Mouse (Mus musculus): ENCODE measurements around the gene Stmnd1.
"Not testable (repeated sequence)": the region's sequence is repeated elsewhere in the genome, so short reads cannot be mapped to it uniquely, and the experiment has no call there.

Gene Stmnd1

GRCm38 (mm10) chr13:46273453-46274110 lies at the start of gene Stmnd1:
Gene Stmnd1 (plus strand): TSS chr13:46273721.
- DNase-seq (ENCODE audit: low read depth, low spot score): no peak

DNA sequence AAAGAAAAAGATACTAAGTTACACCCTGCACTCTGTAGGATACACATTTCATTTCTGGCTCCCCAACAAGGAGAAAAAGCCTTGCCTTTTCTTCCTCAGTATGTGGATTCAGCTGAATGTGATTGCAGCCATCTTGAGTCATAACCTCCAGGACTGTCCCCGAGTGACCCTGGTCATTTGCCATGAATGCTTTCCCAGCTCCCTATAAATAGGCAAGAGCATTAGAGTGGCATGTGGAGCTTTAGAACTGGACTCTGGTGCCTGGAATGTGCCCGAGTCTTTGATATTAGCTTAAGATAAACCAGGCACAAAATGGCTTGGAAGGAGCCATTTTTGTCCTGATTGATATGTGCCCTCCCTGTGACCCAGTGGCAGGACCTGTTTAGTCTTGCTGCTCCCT lies 46.6 kb upstream of the Stmnd1 start:
- no peak for DNase-seq (ENCODE audit: low read depth, low spot score)

GRCm38 (mm10) chr13:46227486-46227885 lies 46.0 kb upstream of the Stmnd1 start:
- DNase-seq (ENCODE audit: low read depth, low spot score): no peak

DNA sequence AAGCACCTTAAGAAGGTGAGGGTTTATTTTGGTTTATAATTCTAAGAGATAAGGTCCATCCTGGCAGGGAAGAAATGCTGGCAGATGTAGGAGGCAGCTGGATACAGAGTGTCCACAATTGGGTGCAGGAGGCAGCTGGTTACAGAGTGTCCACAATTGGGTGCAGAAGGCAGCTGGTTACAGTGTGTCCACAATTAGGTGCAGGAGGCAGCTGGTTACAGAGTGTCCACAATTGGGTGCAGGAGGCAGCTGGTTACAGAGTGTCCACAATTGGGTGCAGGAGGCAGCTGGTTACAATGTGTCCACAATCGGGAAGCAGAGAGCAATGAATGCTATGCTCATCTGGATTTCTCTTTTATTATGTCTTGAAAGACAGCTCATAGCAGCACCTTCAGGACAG lies 44.8 kb upstream of the Stmnd1 start:
- DNase-seq (ENCODE audit: low read depth, low spot score): not testable (repeated sequence)

- no peak for DNase-seq (ENCODE audit: low read depth, low spot score)
Measured at GRCm38 (mm10) chr13:46231514-46232085, 41.9 kb upstream of the Stmnd1 start.

- DNase-seq (ENCODE audit: low read depth, low spot score): no peak
Measured at GRCm38 (mm10) chr13:46237723-46238349, 35.7 kb upstream of the Stmnd1 start.

- DNase-seq (ENCODE audit: low read depth, low spot score): no peak
Measured at GRCm38 (mm10) chr13:46238796-46239195, 34.7 kb upstream of the Stmnd1 start.

DNA sequence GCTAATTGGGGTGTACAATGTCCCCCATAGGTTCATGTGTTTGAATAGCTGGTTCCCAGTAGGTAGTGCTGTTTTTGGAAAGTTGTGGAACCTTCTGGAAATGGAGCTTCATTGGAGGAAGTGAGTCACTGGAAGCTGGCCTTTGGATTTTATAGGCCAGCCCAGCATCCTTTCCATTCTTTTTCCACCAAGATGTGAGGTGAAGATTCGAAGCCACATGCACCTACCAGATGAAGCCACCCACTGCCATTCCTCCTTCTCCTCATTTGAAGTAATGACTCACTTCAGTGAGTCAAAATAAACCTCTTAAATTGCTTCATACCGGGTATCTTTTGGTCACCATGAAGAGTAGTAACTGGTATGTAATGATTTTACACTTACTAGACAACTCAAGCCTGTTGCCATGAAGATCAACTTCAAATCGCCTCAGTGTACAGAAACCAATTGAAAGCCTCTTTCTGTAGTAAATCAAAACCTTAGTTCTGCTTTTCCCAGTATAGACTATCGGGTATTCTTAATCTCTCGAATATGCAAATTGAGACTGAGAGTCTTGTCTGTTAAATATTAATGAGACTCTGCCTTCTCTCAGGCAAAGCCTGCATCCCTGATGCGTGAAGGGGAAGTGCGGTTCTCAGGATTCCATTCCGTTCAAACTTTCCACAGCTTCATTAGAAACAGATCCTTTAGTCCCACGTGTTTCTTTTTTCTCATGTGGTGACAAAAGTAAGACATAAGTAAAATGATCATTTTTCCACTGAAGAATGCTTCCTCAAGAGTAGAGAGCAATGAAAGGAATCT lies 31.9 kb upstream of the Stmnd1 start:
- DNase-seq (ENCODE audit: low read depth, low spot score): no peak

DNA sequence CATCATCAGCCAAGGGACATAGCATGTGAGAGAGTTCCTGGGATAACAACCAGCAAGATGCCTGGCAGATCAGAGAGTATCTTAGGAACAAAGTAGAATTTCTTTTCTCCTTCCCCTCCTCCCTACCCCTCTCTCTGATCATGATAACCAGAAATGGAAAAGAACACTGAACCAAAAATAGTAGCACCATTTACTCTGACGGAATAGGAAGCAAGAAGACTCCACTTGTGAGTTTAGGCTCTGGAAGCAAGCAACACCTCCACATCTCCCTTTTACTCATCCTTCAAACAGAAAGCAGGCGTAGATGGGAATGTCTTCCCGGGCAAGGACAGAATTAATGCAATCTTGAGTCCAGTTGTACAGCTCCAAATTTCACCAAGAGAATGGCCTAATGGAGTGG lies 19.8 kb upstream of the Stmnd1 start:
- DNase-seq (ENCODE audit: low read depth, low spot score): no peak

DNA sequence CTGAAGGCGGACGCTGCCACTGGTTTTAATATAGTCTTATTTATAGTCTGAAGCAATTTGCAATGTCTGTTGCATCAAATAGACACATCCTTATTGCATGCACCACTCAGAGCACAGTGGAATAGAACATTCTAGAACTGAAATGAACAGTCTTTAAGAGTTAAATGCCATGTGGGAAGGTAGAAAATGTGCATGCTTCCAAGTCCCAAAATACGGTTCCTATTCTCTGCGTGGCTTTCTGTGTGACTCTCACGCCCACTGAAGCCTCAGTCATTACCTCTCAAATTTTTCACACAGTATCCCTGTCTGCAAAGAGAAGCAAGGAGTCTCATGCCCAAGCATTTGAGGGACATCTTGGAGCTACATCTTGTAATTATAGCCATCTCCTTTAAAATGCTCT lies 19.4 kb upstream of the Stmnd1 start:
- DNase-seq (ENCODE audit: low read depth, low spot score): no peak

DNA sequence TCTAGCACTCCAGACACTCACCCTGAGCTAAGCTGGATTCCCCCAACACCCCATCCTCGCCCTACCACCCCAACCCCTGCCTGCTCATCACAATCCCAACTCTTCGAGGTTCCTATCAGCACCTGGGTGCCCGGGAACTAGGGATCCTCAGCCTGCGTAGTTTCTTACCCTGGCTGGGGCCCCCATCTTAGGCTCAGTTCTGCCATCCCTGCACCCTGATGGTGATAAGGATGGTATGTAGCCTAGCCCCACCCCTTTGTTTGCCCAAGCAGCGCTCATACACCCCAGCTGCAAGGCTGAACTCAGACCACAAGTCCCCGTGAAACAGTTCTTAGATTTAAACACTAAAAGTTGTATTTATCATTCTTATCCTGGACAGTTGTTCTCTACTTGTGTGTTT lies 17.9 kb upstream of the Stmnd1 start:
- DNase-seq (ENCODE audit: low read depth, low spot score): no peak

GRCm38 (mm10) chr13:46257847-46258246 lies 15.7 kb upstream of the Stmnd1 start:
- peak; percentile 63 for DNase-seq (ENCODE audit: low read depth, low spot score)

DNA sequence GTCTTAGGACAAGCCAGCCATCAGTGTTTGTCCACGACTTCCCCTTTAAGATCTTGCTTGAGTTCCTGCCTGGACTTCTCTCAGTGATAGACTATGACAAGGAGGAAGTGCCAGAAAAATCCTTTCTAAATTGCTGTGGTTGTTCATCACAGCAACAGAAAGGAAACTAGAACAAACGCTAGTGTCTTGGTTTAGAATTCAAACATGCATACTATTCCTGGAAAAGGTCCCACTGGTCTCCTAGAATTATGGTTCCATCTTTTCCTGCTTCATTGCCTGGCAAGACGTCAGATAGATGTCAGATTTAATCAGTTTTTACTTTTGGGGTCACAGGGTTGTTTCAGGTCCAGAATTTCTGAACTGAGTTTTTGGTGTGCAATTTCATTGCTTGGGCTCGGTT lies 14.0 kb upstream of the Stmnd1 start:
- DNase-seq (ENCODE audit: low read depth, low spot score): no peak

GRCm38 (mm10) chr13:46261244-46261643 lies 12.3 kb upstream of the Stmnd1 start:
- peak; percentile 61 for DNase-seq (ENCODE audit: low read depth, low spot score)

DNA sequence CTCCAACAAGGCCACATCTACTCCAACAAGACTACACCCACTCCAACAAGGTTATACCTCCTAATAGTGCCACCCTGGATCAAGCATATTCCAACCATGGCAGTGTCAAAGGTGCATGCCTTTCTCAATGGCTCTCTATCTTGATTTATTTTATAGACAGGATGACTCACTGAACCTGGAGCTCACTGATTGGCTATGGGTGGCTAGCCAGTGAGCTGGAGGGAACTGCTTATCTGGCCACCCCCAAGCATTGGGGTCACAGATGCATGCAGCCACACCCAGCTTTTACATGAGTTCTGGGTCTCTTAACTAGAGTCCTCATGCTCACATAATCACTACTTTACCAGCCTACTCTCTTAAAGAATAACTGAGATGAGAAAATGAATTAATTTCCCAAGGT lies 5.7 kb upstream of the Stmnd1 start:
- no peak for DNase-seq (ENCODE audit: low read depth, low spot score)

DNA sequence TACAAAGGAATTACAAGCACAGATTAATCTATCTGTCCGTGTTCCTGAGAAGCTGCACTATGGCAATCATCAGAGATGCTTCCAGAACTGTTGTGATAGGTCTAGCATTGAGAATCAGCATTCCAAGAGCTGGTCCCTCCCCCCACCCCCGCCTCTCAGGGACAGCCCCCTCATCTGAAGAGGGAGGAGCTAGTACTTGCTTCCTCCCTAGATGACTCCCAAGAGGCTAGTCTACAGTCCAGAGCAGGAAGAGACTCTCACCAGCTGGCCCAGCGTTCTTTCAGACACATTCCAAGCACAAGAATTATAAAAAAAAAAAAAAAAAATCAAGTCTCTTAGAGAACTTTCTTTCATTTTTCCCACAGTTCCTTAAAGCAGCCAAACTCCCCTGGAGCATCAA lies 5.2 kb upstream of the Stmnd1 start:
- no peak for DNase-seq (ENCODE audit: low read depth, low spot score)

GRCm38 (mm10) chr13:46268815-46269445 lies 4.6 kb upstream of the Stmnd1 start:
- DNase-seq (ENCODE audit: low read depth, low spot score): no peak

GRCm38 (mm10) chr13:46272811-46273452 lies 589 bp upstream of the Stmnd1 start:
- DNase-seq (ENCODE audit: low read depth, low spot score): no peak

DNA sequence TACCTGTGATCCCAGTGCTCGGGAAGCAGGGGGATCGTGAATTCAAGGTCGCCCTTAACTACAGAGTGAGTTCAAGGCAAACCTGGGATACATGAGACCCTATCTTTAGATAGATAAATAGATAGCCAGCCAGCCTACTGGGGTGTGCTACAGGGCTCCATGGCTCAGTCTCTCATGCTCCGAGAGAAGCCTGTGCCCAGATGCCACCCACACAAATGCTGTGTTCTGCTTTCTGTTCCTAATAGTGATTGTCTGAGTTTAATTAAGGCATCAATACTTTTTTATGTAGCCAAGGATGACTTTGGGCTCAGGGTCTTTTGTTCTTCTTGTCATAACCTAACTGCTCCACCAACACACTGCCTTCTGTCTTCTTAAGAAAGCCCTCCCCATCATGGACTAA lies 2.2 kb downstream of the Stmnd1 start:
- no peak for DNase-seq (ENCODE audit: low read depth, low spot score)

- DNase-seq (ENCODE audit: low read depth, low spot score): peak; percentile 92
Measured at GRCm38 (mm10) chr13:46282543-46282942, 9.0 kb downstream of the Stmnd1 start.

DNA sequence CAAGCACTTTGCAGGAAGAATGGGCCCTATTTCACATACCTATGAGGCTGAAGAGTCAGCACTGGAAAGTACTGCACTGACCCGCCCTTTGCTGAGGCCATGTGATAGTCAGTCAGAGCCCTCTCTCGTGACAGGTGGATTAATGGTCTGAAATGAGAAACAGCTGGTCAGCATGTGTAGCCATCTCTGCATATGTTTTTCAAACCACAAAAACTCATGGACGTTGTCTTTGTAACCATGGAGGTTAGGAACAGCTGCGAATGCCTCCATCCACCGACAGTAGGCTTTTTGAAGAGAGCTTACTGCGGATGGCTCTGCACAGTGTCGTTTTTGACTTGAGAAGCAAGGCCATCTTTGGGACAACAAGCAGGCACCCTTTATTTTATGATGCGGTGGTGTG lies 14.3 kb downstream of the Stmnd1 start:
- DNase-seq (ENCODE audit: low read depth, low spot score): no peak
